Mouse (Mus musculus): Measurements from ENCODE around the gene Rad51ap1.

Gene Rad51ap1

GRCm38 (mm10) chr6:126939487-126940171 is at the start of gene Rad51ap1, which contains the start of gene D6Wsu163e:
Gene Rad51ap1 (minus strand): TSS chr6:126939587.
Gene D6Wsu163e (plus strand): TSS chr6:126939962.
- DNase-seq (ENCODE audit: low read depth, low spot score), result peak; percentile 91

GRCm38 (mm10) chr6:126981539-126982234 is 42.3 kb upstream of the Rad51ap1 start:
- no peak for DNase-seq (ENCODE audit: low read depth, low spot score)

GRCm38 (mm10) chr6:126966241-126967026 is 27.0 kb upstream of the Rad51ap1 start:
- DNase-seq (ENCODE audit: low read depth, low spot score), result no peak

GRCm38 (mm10) chr6:126963426-126963825 is 24.0 kb upstream of the Rad51ap1 start:
- DNase-seq (ENCODE audit: low read depth, low spot score), result no peak

- no peak for DNase-seq (ENCODE audit: low read depth, low spot score)
Measured at GRCm38 (mm10) chr6:126962709-126963108, 23.3 kb upstream of the Rad51ap1 start.

- no peak for DNase-seq (ENCODE audit: low read depth, low spot score)
Measured at GRCm38 (mm10) chr6:126961371-126962018, 22.1 kb upstream of the Rad51ap1 start.

GRCm38 (mm10) chr6:126955734-126956133 is 16.3 kb upstream of the Rad51ap1 start:
- peak; percentile 66 for DNase-seq (ENCODE audit: low read depth, low spot score)

- no peak for DNase-seq (ENCODE audit: low read depth, low spot score)
Measured at GRCm38 (mm10) chr6:126948336-126948735, 8.9 kb upstream of the Rad51ap1 start.

- no peak for DNase-seq (ENCODE audit: low read depth, low spot score)
Measured at GRCm38 (mm10) chr6:126940451-126940850, 1.1 kb upstream of the Rad51ap1 start.

- DNase-seq (ENCODE audit: low read depth, low spot score), result no peak
Measured at GRCm38 (mm10) chr6:126938853-126939486, 417 bp downstream of the Rad51ap1 start.

GRCm38 (mm10) chr6:126938047-126938446 is 1.3 kb downstream of the Rad51ap1 start:
- no peak for DNase-seq (ENCODE audit: low read depth, low spot score)

- no peak for DNase-seq (ENCODE audit: low read depth, low spot score)
Measured at GRCm38 (mm10) chr6:126932896-126933295, 6.5 kb downstream of the Rad51ap1 start.

- no peak for DNase-seq (ENCODE audit: low read depth, low spot score)
Measured at GRCm38 (mm10) chr6:126921111-126921881, 18.1 kb downstream of the Rad51ap1 start, which contains the start of gene Dyrk4. Gene Dyrk4 (minus strand): TSS chr6:126921839.

GRCm38 (mm10) chr6:126914928-126915327 is 24.5 kb downstream of the Rad51ap1 start:
- no peak for DNase-seq (ENCODE audit: low read depth, low spot score)

- DNase-seq (ENCODE audit: low read depth, low spot score), result no peak
Measured at GRCm38 (mm10) chr6:126910727-126911126, 28.7 kb downstream of the Rad51ap1 start.

- no peak for DNase-seq (ENCODE audit: low read depth, low spot score)
Measured at GRCm38 (mm10) chr6:126907876-126908275, 31.5 kb downstream of the Rad51ap1 start.

GRCm38 (mm10) chr6:126907378-126907777 is 32.0 kb downstream of the Rad51ap1 start:
- DNase-seq (ENCODE audit: low read depth, low spot score), result no peak

GRCm38 (mm10) chr6:126877118-126877517 is 62.3 kb downstream of the Rad51ap1 start:
- no peak for DNase-seq (ENCODE audit: low read depth, low spot score)

Measured in retina, postnatal 7 days (tissue).